Mouse (Mus musculus): ENCODE results near the gene Ubr4.
A peak's percentile ranks its signal among the peaks of the same experiment; 100 is the strongest.
"Not testable (repeated sequence)": the region's sequence is repeated elsewhere in the genome, so short reads cannot be mapped to it uniquely, and the experiment has no call there.

Ubr4 gene

GRCm38 (mm10) chr4:139352832-139353231 is 423 bp downstream of the Ubr4 start:
- DNase-seq (ENCODE audit: extremely low read depth, insufficient read length, low spot score) = no peak

- DNase-seq (ENCODE audit: extremely low read depth, insufficient read length, low spot score) = no peak
Measured at GRCm38 (mm10) chr4:139357211-139357610, 4.8 kb downstream of the Ubr4 start.

- no peak for DNase-seq (ENCODE audit: extremely low read depth, insufficient read length, low spot score)
Measured at GRCm38 (mm10) chr4:139360761-139361548, 8.5 kb downstream of the Ubr4 start.

- DNase-seq (ENCODE audit: extremely low read depth, insufficient read length, low spot score) = no peak
Measured at GRCm38 (mm10) chr4:139367336-139367735, 14.9 kb downstream of the Ubr4 start.

GRCm38 (mm10) chr4:139368038-139368437 is 15.6 kb downstream of the Ubr4 start:
- DNase-seq (ENCODE audit: extremely low read depth, insufficient read length, low spot score) = no peak

- no peak for DNase-seq (ENCODE audit: extremely low read depth, insufficient read length, low spot score)
Measured at GRCm38 (mm10) chr4:139373130-139373529, 20.7 kb downstream of the Ubr4 start.

GRCm38 (mm10) chr4:139373531-139373930 is 21.1 kb downstream of the Ubr4 start:
- no peak for DNase-seq (ENCODE audit: extremely low read depth, insufficient read length, low spot score)

GRCm38 (mm10) chr4:139379719-139380118 is 27.3 kb downstream of the Ubr4 start:
- no peak for DNase-seq (ENCODE audit: extremely low read depth, insufficient read length, low spot score)

GRCm38 (mm10) chr4:139380207-139380748 is 27.9 kb downstream of the Ubr4 start:
- DNase-seq (ENCODE audit: extremely low read depth, insufficient read length, low spot score) = peak; percentile 99

GRCm38 (mm10) chr4:139380775-139381451 is 28.5 kb downstream of the Ubr4 start:
- no peak for DNase-seq (ENCODE audit: extremely low read depth, insufficient read length, low spot score)

GRCm38 (mm10) chr4:139381452-139381845 is 29.0 kb downstream of the Ubr4 start:
- no peak for DNase-seq (ENCODE audit: extremely low read depth, insufficient read length, low spot score)

GRCm38 (mm10) chr4:139382231-139382630 is 29.8 kb downstream of the Ubr4 start:
- DNase-seq (ENCODE audit: extremely low read depth, insufficient read length, low spot score) = no peak

GRCm38 (mm10) chr4:139385841-139386240 is 33.4 kb downstream of the Ubr4 start:
- DNase-seq (ENCODE audit: extremely low read depth, insufficient read length, low spot score) = not testable (repeated sequence)

- DNase-seq (ENCODE audit: extremely low read depth, insufficient read length, low spot score) = no peak
Measured at GRCm38 (mm10) chr4:139386869-139387319, 34.5 kb downstream of the Ubr4 start.

- DNase-seq (ENCODE audit: extremely low read depth, insufficient read length, low spot score) = no peak
Measured at GRCm38 (mm10) chr4:139389557-139389956, 37.1 kb downstream of the Ubr4 start.

- DNase-seq (ENCODE audit: extremely low read depth, insufficient read length, low spot score) = no peak
Measured at GRCm38 (mm10) chr4:139395431-139395830, 43.0 kb downstream of the Ubr4 start.

- no peak for DNase-seq (ENCODE audit: extremely low read depth, insufficient read length, low spot score)
Measured at GRCm38 (mm10) chr4:139400487-139400886, 48.1 kb downstream of the Ubr4 start.

GRCm38 (mm10) chr4:139403214-139403613 is 50.8 kb downstream of the Ubr4 start:
- DNase-seq (ENCODE audit: extremely low read depth, insufficient read length, low spot score) = no peak

GRCm38 (mm10) chr4:139411351-139411750 is 58.9 kb downstream of the Ubr4 start:
- no peak for DNase-seq (ENCODE audit: extremely low read depth, insufficient read length, low spot score)

GRCm38 (mm10) chr4:139417868-139418267 is 65.5 kb downstream of the Ubr4 start:
- no peak for DNase-seq (ENCODE audit: extremely low read depth, insufficient read length, low spot score)

- no peak for DNase-seq (ENCODE audit: extremely low read depth, insufficient read length, low spot score)
Measured at GRCm38 (mm10) chr4:139421621-139422020, 69.2 kb downstream of the Ubr4 start.

GRCm38 (mm10) chr4:139422409-139422808 is 70.0 kb downstream of the Ubr4 start:
- DNase-seq (ENCODE audit: extremely low read depth, insufficient read length, low spot score) = peak; percentile 38
